Mouse (Mus musculus): Measurements from ENCODE around the gene Pdzd9.

The Pdzd9 gene

GRCm38 (mm10) chr7:120635362-120635781 is 34.8 kb downstream of the Pdzd9 start:
- peak; percentile 23 for DNase-seq (ENCODE audit: low read depth)

- DNase-seq (ENCODE audit: low read depth), result peak; percentile 81
These were observed 35.3 kb downstream of the Pdzd9 start, which contains the start of gene Uqcrc2 for GRCm38 (mm10) chr7:120634711-120635361. Gene Uqcrc2, plus strand, starts transcription at chr7:120635176.

GRCm38 (mm10) chr7:120634301-120634700 is 35.8 kb downstream of the Pdzd9 start:
- DNase-seq (ENCODE audit: low read depth), result no peak

GRCm38 (mm10) chr7:120632518-120632917 is 37.6 kb downstream of the Pdzd9 start:
- peak; percentile 12 for DNase-seq (ENCODE audit: low read depth)

GRCm38 (mm10) chr7:120620841-120621240 is 49.3 kb downstream of the Pdzd9 start:
- no peak for DNase-seq (ENCODE audit: low read depth)

GRCm38 (mm10) chr7:120620075-120620771 is 49.9 kb downstream of the Pdzd9 start:
- no peak for DNase-seq (ENCODE audit: low read depth)

Measured in c-Kit-positive CD71-negative TER-119-negative erythroid progenitor cells, embryonic 14.5 days (primary cell).